Mouse (Mus musculus) adipose tissue, adult 10 weeks (tissue): ENCODE results near the gene Lyar. TPM values are rescaled to one million over a fixed set of nuclear protein-coding genes. Genes with fewer than 3 reads are reported as not detected.

Experiments
- polyA plus RNA-seq: library from polyadenylated mRNA; stranded (reverse); fragments of 350-450 nt; fragmentation: Illumina TruSeq; extraction: RNeasy Lipid Tissue Mini Kit (QIAGEN cat#74804); gene quantifications from one replicate; pipeline ENCODE4 v1.2.3, GENCODE M21; 2014; ENCODE audit warnings: low read depth, low replicate concordance

Gene Lyar
- polyA plus RNA-seq = 42.9 TPM

DNA sequence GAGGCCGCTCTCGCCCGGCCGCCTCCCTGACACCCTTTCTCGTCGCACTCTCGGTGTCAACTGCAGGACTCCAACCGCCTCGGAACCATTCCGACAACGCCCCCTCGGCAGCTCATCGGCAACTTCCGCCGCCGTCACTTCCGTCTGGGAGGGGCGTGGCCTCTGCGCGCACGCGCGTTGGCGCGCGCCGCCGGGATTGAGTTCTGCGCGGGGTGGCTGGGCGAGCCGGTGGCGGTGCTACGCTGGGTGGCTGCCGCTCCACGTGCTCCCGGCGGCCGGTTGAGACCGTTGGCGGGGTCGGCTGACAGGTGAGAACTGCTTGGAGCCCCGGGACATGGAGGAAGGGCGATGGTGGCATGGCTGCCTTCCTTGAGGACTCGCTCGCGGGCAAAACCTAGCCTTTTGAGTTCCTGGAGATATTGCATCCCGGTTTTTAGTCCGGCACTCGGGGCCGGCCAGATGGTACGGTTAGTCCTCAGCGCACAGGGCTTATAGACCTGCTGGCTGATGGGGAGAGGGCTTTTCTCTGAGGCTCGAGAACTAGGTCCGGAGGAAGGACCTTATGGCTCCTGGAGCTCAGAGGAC is at the start of gene Lyar, which contains the start of gene Zbtb49:
TSS of gene Lyar (plus strand) at position 143 of the 585 bp plus-strand sequence.
TSS of gene Zbtb49 (minus strand) at position 130 of the 585 bp plus-strand sequence.

DNA sequence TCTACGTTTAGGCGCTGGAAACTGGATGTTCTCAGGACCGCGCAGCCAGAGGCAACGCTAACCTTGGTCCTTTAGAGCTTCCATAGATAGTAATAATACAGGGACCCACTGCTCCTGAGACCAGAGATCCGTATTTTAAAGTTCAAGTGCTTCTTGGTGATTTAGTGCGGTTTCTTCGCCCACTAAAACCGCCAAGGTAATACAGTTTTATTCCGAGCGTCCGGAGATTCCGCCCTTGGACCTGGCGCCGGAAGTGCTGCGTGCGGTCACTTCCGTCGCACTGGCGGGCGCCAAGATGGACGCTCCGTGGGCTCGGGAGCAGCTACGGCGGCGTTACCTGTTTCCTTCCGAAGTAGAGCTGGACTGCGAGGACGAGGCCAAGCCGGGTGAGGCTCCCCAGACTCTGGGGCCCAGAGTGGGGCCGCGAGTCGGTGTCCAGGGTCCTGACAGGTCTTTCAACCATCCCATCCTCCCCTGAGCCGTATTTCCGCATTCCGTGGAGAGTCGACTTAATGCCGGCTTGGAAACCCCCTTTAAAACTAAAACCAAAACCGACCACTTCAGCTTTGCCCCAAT is 39.9 kb downstream of the Lyar start, which contains the start of gene Tmem128:
TSS of gene Tmem128 (plus strand) at position 79 of the 576 bp plus-strand sequence.

DNA sequence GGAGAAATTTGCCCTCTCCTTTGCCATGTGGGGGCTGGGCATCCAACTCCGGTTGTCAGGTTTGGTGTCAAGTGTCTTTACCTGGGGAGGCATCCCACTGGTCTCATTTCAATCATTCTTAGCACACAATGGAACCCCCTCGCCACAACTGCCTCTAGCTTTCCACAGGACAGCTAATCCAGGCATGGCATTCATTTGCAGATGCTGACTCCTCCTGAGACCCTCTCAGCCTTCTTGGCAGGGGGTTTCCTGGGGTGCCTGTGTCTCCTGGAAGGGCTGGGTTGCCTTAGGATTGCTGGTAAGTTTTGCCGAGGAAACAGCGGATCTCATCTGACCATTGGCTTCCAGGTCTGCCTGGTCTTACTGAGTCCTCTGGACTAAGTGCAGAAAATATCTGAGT is 55.5 kb downstream of the Lyar start, which contains the start of gene Otop1:
TSS of gene Otop1 (plus strand) at position 202 of the 400 bp plus-strand sequence.

Other genes with a start within 250 kb of the Lyar start
- gene Stx18, start 181.7 kb upstream of the Lyar start, polyA plus RNA-seq = 34.1 TPM
- gene Nsg1, start 60.6 kb upstream of the Lyar start, polyA plus RNA-seq = 4.6 TPM
- gene Zbtb49, start within 50 bp of the Lyar start, polyA plus RNA-seq = 7.4 TPM
- gene Tmem128, start 39.7 kb downstream of the Lyar start, polyA plus RNA-seq = 38.5 TPM
- gene Otop1, start 55.5 kb downstream of the Lyar start, polyA plus RNA-seq = 0.15 TPM
- gene Drd5, start 98.9 kb downstream of the Lyar start, polyA plus RNA-seq = not detected